Mouse (Mus musculus) gastrocnemius, adult 2 months (tissue): Measurements from ENCODE around the gene Plcl2. TPM values are rescaled to one million over a fixed set of nuclear protein-coding genes. Genes with fewer than 3 reads are reported as not detected.

Source experiments
- DNase-seq: peaks from one replicate; pipeline ENCODE4 v3.0.0; 2022
- H3K27ac ChIP-seq: fragments of 200-600 bp; 2 replicates; pipeline ENCODE4 v1.8.1; 2022; ENCODE audit warnings: mild to moderate bottlenecking
- H3K4me3 ChIP-seq: fragments of 200-600 bp; 2 replicates; pipeline ENCODE4 v1.8.1; 2022; ENCODE audit warnings: mild to moderate bottlenecking, moderate library complexity
- CTCF ChIP-seq: fragments of 200-600 bp; IDR thresholded peaks from 2 replicates; pipeline ENCODE4 v1.8.1; 2022; ENCODE audit warnings: antibody characterized with exemption, mild to moderate bottlenecking, moderate library complexity
- intact Hi-C: fragments of 180-260 bp; cut with DNase I; formaldehyde crosslinking; loops from one replicate; pipeline ENCODE4 v1.15.1; 2025
- total RNA-seq, 2 experiments: library from RNA; stranded (reverse); gene quantifications; 2 replicates each; pipeline ENCODE4 v1.2.3; 2021

Plcl2 gene
- total RNA-seq, 2 experiments from 2014 or later, result 31.0 to 37.2 TPM

DNA sequence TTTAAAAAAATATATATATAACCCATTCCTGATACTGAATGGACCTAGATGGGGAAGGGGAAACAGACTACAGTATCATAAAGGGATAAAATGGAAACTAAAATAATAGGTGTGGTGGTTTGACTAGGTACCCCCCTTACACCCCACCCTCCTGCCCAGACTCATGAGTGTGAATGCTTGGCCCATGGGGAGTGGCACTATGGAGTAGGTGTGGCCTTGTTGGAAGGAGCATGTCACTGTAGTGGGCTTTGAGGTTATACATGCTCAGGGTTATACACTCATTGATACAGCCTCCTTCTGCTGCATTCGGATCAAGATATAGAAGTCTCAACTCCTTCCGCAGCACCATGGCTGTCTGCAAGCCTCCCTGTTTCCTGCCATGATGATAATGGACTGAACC lies 219.8 kb downstream of the Plcl2 start:
- no peak for DNase-seq
- intact Hi-C loops, result no loop called here
- no peak for TF ChIP-seq CTCF
- Histone ChIP-seq H3K27ac (no peak overlapping the region), H3K4me3 (no peak overlapping the region)

DNA sequence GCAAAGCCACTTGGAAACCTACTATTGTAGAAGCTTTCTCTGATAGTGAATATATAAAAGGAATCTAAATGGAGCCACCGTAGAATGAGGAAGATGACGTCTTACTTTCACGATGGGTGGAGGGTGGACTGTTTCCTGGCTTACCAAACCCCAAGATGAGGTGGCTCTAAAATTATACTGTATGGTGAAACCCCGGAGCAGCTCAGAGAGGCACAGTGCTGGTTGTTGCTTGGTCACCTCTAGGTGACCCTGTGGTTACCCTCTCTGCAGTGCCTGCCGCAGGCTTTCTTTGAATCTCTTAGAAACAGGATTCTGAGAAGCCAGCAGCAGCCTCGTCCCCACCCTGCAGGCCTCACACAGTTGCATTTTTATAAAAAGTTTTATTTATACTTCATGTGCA lies 220.4 kb downstream of the Plcl2 start:
- no peak for TF ChIP-seq CTCF
- intact Hi-C loops, result no loop called here

DNA sequence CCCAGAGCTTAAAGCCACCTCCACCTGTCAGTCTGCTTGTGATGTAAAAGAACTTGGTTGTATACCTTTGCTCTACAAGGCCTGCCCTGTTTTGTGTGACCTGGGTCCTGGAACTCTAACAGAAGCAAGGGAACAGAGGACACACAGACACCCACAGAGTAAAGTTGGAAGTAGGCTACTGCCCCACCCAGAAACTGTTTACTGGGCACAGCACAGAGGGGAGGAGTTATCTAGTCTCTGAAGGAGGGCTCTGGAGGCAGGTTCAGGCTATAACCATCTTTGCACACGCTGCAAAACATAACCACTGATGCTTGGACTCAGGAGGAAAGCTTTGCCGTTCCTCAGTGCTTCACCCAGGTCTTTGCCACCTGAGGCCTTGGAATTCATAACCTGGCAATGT lies 221.7 kb downstream of the Plcl2 start:
- no peak for DNase-seq
- intact Hi-C loops, result no loop called here
- TF ChIP-seq CTCF, result no peak
- no peak overlapping the region for H3K4me3 ChIP-seq
- no peak overlapping the region for H3K27ac ChIP-seq

More for the DNA sequence above, 220.4 kb downstream of the Plcl2 start:
- no peak for DNase-seq
- no peak overlapping the region for H3K27ac ChIP-seq
- H3K4me3 ChIP-seq, result no peak overlapping the region

DNA sequence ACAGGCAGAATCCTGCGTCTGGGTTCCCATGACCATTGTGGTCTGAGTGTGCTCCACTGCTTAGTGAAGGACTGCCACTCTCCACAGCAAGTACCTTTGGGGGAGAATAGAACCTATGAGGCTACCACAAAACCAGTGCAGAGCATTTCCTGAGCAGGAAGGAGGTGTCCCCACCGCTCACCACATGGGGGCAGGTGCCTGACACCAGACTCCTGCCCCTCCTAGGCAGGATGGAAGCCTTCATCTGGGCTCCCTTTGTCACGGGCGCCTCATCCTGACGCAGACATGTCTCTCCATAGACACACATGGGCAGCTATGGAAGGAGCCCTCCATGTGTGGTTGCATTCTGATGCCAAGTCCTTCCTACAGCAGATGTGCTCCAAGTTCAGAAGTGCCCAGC lies 222.7 kb downstream of the Plcl2 start:
- H3K27ac ChIP-seq, result no peak overlapping the region
- intact Hi-C loops, result no loop called here
- DNase-seq, result no peak
- no peak overlapping the region for H3K4me3 ChIP-seq
- TF ChIP-seq CTCF, result no peak

DNA sequence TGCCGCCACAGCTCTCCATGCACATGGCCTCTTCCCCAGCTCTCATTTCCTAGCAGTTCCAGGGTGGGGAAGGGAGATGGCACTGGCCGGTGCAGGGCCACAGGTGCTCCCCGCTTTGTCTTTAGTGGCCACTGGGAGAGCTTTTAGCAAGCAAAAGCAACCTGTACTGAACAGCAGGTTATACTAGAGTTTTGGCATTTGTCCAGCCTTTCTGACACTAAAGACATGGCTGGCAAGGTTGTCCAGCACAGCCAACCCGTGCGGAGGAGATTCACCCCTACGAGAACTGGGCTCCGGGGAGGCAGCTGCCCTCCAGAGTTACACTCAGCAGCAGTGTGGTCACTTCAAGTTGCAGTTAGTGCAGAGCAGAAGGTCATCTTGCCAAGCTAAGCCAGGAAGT lies 224.2 kb downstream of the Plcl2 start:
- Histone ChIP-seq H3K4me3 (no peak overlapping the region), H3K27ac (no peak overlapping the region)
- no peak for DNase-seq
- intact Hi-C loops, result no loop called here
- TF ChIP-seq CTCF, result no peak

DNA sequence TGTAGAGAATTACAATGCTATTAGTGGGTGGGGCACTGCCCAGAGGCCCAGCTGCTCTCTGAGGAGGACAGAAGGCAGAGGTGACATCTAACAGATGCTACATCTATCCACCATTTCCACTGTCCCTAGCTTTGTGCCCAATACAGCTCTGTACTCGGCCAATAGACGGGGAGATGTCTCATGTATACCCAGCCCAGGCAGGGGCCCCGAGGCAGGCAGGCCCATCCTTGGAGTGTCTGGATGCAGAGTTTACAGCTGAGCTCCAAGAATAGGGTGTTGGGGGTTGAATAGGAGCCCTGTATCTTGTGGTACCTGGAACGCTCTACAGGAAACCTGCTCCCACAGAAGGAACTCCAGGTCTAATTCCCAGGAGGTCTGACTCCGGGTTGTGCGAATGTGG lies 225.6 kb downstream of the Plcl2 start:
- intact Hi-C loops, result no loop called here
- Histone ChIP-seq H3K27ac (peak overlapping the region; percentile 16), H3K4me3 (no peak overlapping the region)
- TF ChIP-seq CTCF, result no peak
- no peak for DNase-seq

DNA sequence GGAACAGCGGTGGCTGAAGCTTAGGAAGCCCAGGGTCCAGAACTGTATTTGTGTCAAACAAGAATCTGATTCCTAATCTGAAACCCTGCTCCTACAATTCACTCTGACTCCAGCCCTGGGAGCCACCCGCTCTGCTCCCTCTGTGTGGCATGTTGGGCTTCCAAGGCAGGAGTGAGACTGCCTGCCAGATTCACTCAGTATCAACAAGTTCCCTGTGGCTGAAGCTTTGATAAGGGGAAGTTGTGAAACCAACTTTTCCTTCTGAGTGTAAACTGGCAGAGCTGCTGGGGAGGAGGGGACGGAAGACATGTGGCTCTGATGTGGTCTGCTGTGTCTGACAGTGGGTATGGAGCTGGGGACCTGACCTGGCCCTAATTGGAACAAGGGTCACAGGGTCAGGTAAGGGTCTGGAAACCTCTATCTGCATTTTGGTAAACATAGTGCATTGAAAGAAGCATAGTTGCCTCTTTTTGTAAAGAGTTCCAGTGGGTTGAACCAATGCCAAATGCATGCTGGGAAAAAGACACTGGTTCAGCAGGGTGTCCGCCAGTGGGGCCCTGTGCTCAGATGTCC lies 226.3 kb downstream of the Plcl2 start:
- no peak overlapping the region for H3K4me3 ChIP-seq
- no peak for TF ChIP-seq CTCF
- no peak for DNase-seq
- H3K27ac ChIP-seq, result peak overlapping the region; percentile 78
- intact Hi-C loops, result no loop called here

DNA sequence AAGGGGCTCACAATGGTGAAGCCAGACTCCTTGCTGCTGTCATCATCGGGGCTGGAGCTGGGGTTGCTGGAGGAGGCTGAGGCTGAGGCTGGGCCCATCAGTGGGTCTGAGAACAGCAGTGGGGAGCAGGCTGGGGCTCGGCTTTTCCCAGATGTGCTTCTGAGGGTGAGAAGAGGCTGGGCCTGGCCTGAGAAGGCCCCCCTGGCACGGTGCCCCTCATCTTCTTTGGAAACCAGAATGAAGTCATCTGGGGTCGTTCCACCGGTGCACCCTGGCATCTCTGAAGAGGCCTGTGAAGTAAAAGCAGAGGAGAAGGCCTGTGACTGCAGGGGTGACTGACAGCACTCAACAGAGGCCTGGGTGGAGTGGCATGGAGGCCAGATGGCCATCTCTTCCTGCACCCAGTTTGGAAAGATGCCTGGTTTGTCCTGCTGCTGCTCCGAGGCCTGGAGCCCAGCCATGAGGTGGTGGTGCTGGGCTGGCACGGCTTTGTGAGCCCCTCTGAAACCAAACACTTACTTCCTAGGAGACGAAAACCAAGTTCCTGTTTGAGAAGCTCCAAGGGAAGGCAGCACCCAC lies 226.8 kb downstream of the Plcl2 start:
- Histone ChIP-seq H3K4me3 (no peak overlapping the region), H3K27ac (peak overlapping the region; percentile 78)
- TF ChIP-seq CTCF, result no peak
- intact Hi-C loops, result no loop called here
- DNase-seq, result peak; percentile 48

DNA sequence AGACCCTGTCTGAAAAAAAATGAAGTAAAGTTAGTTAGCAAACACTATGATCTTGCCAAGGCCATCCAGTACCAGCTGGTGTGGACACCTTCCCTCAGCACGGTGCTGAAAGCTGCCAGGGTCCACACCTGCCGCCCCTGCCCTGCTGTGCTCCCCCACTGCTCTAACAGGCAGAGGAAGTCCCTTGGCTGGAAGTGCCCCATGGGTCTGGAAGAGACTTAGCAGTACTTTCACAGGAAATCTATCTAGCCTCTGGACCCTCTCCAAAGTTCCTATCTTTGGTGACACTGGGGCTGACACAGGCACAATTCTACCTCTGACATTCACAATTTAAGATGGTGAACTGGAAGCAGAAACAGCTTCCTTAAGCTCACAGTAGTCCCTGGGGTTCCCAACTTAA lies 227.9 kb downstream of the Plcl2 start:
- H3K4me3 ChIP-seq, result no peak overlapping the region
- DNase-seq, result peak; percentile 70
- intact Hi-C loops, result no loop called here
- no peak for TF ChIP-seq CTCF
- peak overlapping the region; percentile 78 for H3K27ac ChIP-seq

Other genes starting within 250 kb of the Plcl2 start
- under 1 TPM; 0.18 to 0.22 TPM for gene Dazl, start 215.8 kb upstream of the Plcl2 start, total RNA-seq